In the genomic region with DNA sequence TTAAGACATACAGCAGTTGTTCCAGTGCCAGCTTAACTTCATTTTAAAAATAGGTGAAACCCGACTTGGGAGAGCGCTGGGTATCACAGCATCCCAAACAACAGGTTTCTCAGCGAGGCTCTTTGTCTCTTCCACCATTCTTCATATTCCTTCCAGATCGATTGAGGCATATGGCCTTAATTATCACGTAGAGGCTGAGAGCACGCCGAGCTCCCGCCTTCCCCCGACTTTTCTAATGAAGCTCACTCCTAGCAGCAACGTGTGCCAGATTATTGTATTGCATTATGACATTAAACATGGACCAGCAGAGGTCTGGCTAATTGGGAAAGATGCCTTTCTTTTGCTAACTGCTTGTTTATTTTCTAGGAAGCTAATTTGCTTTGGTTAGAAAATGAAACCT, we compare ENCODE assay signal across 10 mouse cellular contexts.
DNase-seq lines count a peak whose midpoint lies in the region; ATAC-seq and TF ChIP-seq lines count a peak whose summit lies in the region.
"Had no signal": no experiment of that assay in that cellular context is flagged by ENCODE, and none has a peak within 500 bp of the region (broad histone marks: within the 10 kb centered on the region; RNA-seq: fewer than 3 reads in every experiment).

No protein-coding gene starts in this region.

- no peak overlapping the region for H3K9ac ChIP-seq in forebrain, postnatal 0 days
- no peak overlapping the region for H3K9ac ChIP-seq in limb, embryonic 14.5 days (ENCODE audit: low read depth, low read length, severe bottlenecking)
- H3K9ac ChIP-seq: heart, embryonic 15.5 days had no signal

- DNase-seq in MN1 (ENCODE audit: low spot score) = peak; percentile 9
- peak; percentile 63 for DNase-seq in Muller cell, postnatal 12 days (ENCODE audit: inconsistent ontology term)
- DNase-seq in forebrain, postnatal 0 days = peak; percentile 16
- peak; percentile 14 for DNase-seq in limb, embryonic 14.5 days (ENCODE audit: low spot score)
- no peak for DNase-seq in gastrocnemius, postnatal 36 days
- DNase-seq in cerebellum, adult 11 months = no peak
- DNase-seq: kidney, adult 11 months had no signal

- ATAC-seq in forebrain, postnatal 0 days = no peak; the same call in 1 of the 2 replicates
- no peak for ATAC-seq in limb, embryonic 14.5 days (ENCODE audit: low FRiP score, low read depth)
- ATAC-seq in frontal cortex, adult (ENCODE audit: low TSS enrichment) = no peak
- ATAC-seq: lung, postnatal 0 days had no signal

- H3K36me3 ChIP-seq in forebrain, postnatal 0 days (ENCODE audit: insufficient read depth) = no peaks in the 10 kb centered on the region
- no peaks in the 10 kb centered on the region for H3K36me3 ChIP-seq in limb, embryonic 14.5 days (ENCODE audit: control insufficient read depth, insufficient read depth, low read length)
- H3K36me3 ChIP-seq: heart, embryonic 15.5 days had no signal

- peak overlapping the region; percentile 11; the same call in 1 of the 2 replicates for H3K4me2 ChIP-seq in forebrain, postnatal 0 days (ENCODE audit: low read depth)
- peak overlapping the region; percentile 26 for H3K4me2 ChIP-seq in limb, embryonic 14.5 days (replicated peaks; ENCODE audit: low read depth, low read length, severe bottlenecking)
- H3K4me2 ChIP-seq: heart, embryonic 15.5 days had no signal

- intact Hi-C loops in gastrocnemius, postnatal 36 days (cut with DNase I) = no loop called here

- 0 out of 2 replicates have a peak, but pooled peaks cover 4% of the 10 kb centered on the region for H3K4me1 ChIP-seq in forebrain, postnatal 0 days (ENCODE audit: insufficient read depth)
- H3K4me1 ChIP-seq in limb, embryonic 14.5 days (ENCODE audit: control insufficient read depth, insufficient read depth, low read length) = peaks cover 4% of the 10 kb centered on the region; the same call in 1 of the 2 replicates
- H3K4me1 ChIP-seq: heart, embryonic 15.5 days had no signal

- no peak for TF ChIP-seq CTCF in forebrain, postnatal 0 days (IDR thresholded peaks at IDR 0.05; ENCODE audit: low read depth)

- H3K9me3 ChIP-seq in forebrain, postnatal 0 days (ENCODE audit: low read length) = no peaks in the 10 kb centered on the region
- H3K9me3 ChIP-seq in limb, embryonic 14.5 days (ENCODE audit: control insufficient read depth, low read length) = no peaks in the 10 kb centered on the region
- H3K9me3 ChIP-seq: heart, embryonic 15.5 days had no signal

- H3K4me3 ChIP-seq in forebrain, postnatal 0 days (ENCODE audit: low read depth, low read length) = no peak overlapping the region
- H3K4me3 ChIP-seq in limb, embryonic 14.5 days (replicated peaks; ENCODE audit: low read length) = no peak overlapping the region
- H3K4me3 ChIP-seq: heart, embryonic 15.5 days had no signal

- no peak for TF ChIP-seq POLR2A in limb, embryonic 14.5 days (IDR thresholded peaks at IDR 0.05; ENCODE audit: borderline replicate concordance, extremely low read depth, insufficient read depth, insufficient read length)

- no peaks in the 10 kb centered on the region for H3K27me3 ChIP-seq in forebrain, postnatal 0 days (ENCODE audit: insufficient read depth, low read length)
- no peaks in the 10 kb centered on the region for H3K27me3 ChIP-seq in limb, embryonic 14.5 days (ENCODE audit: control insufficient read depth, insufficient read depth, low read length)
- H3K27me3 ChIP-seq: heart, embryonic 15.5 days had no signal

- 21% methylated on average over 10 of the region's 10 CpGs for WGBS in forebrain, postnatal 0 days
- WGBS in limb, embryonic 14.5 days = 15% methylated on average over 10 of the region's 10 CpGs

- H3K27ac ChIP-seq in forebrain, postnatal 0 days (ENCODE audit: low read depth, low read length) = no peak overlapping the region
- H3K27ac ChIP-seq in limb, embryonic 14.5 days (replicated peaks; ENCODE audit: low read depth, low read length) = no peak overlapping the region
- H3K27ac ChIP-seq: heart, embryonic 15.5 days had no signal

Comparison
In these comparisons a context has a peak if more than half of its experiments do, and no peak if none do; other contexts are left out.
1. DNase-seq: peak in MN1 (single experiment), Muller cell, postnatal 12 days (single experiment), forebrain, postnatal 0 days (single experiment) and limb, embryonic 14.5 days (single experiment); none in gastrocnemius, postnatal 36 days (0 of 2) and cerebellum, adult 11 months (single experiment).